Mouse (Mus musculus) heart, embryonic 15.5 days (tissue): ENCODE results near the gene Lgals3bp. TPM values are rescaled to one million over a fixed set of nuclear protein-coding genes. Genes with fewer than 3 reads are reported as not detected.
A peak's percentile ranks its signal among the peaks of the same experiment; 100 is the strongest.

ENCODE experiments used
- ATAC-seq: fragments of 200-750 bp; cut with Nextera tagmentation; replicated peaks from 2 replicates; pipeline ENCODE4 v1.8.0; 2017; ENCODE audit warnings: low read depth, moderate TSS enrichment; ENCODE audit not compliant: insufficient number of reproducible peaks, insufficient read depth, low FRiP score
- H3K27ac ChIP-seq: fragments of 300-500 bp; sonication (generic); 2 replicates; pipeline ENCODE4 v1.5.1; 2015; ENCODE audit warnings: mild to moderate bottlenecking, inconsistent platforms
- H3K27me3 ChIP-seq: fragments of 300-500 bp; sonication (generic); 2 replicates; pipeline ENCODE4 v1.6.1; 2015; ENCODE audit warnings: inconsistent platforms
- H3K36me3 ChIP-seq: fragments of 300-500 bp; sonication (generic); 2 replicates; pipeline ENCODE4 v1.6.1; 2015; ENCODE audit warnings: mild to moderate bottlenecking, inconsistent platforms
- H3K4me1 ChIP-seq: fragments of 300-500 bp; sonication (generic); replicated peaks from 2 replicates; pipeline ENCODE4 v1.6.1; 2015; ENCODE audit warnings: inconsistent platforms
- H3K4me2 ChIP-seq: fragments of 300-500 bp; sonication (generic); 2 replicates; pipeline ENCODE4 v1.6.1; 2015; ENCODE audit warnings: inconsistent platforms, mild to moderate bottlenecking, moderate library complexity
- H3K4me3 ChIP-seq: fragments of 300-500 bp; sonication (generic); 2 replicates; pipeline ENCODE4 v1.5.1; 2015; ENCODE audit warnings: mild to moderate bottlenecking, inconsistent platforms
- H3K9ac ChIP-seq: fragments of 300-500 bp; sonication (generic); 2 replicates; pipeline ENCODE4 v1.6.1; 2015; ENCODE audit warnings: mild to moderate bottlenecking, inconsistent platforms
- H3K9me3 ChIP-seq: fragments of 300-500 bp; sonication (generic); replicated peaks from 2 replicates; pipeline ENCODE4 v1.6.1; 2016; ENCODE audit warnings: inconsistent platforms
- WGBS: fragments of 180-500 bp; shearing (Covaris S2); methylation state at CpG from one replicate; pipeline ENCODE4 v1.1.7; 2015; ENCODE audit warnings: mixed read lengths; 5-methylcytosine and 5-hydroxymethylcytosine counted together
- polyA plus RNA-seq: library from polyadenylated mRNA; unstranded; fragments of >200 nt; fragmentation: Nextera tagmentation; extraction: Ambion mirVana; gene quantifications from 2 replicates; pipeline ENCODE4 v1.2.1, GENCODE M21; 2015

The Lgals3bp gene
- polyA plus RNA-seq, 1 experiment from 2014 or later = 9.6 TPM

GRCm38 (mm10) chr11:118431100-118431948 lies 29.4 kb upstream of the Lgals3bp start:
- no peaks in the 10 kb centered on the region for H3K9me3 ChIP-seq
- no peak overlapping the region for H3K9ac ChIP-seq
- H3K27me3 ChIP-seq = no peaks in the 10 kb centered on the region; the same call in 1 of the 2 replicates
- peaks cover 60% of the 10 kb centered on the region for H3K4me1 ChIP-seq
- 69% methylated on average over 16 of the region's 16 CpGs for WGBS
- peak overlapping the region; percentile 58 for H3K27ac ChIP-seq
- H3K4me3 ChIP-seq = no peak overlapping the region
- H3K4me2 ChIP-seq = no peak overlapping the region
- H3K36me3 ChIP-seq = no peaks in the 10 kb centered on the region
- ATAC-seq = no peak

GRCm38 (mm10) chr11:118430291-118430885 lies 28.5 kb upstream of the Lgals3bp start:
- Histone ChIP-seq H3K4me3 (no peak overlapping the region), H3K9me3 (no peaks in the 10 kb centered on the region), H3K4me2 (0 out of 2 replicates have a peak overlapping the region, but pooled peaks have one; percentile 16), H3K9ac (peak overlapping the region; percentile 1; the same call in 1 of the 2 replicates), H3K36me3 (no peaks in the 10 kb centered on the region), H3K27ac (peak overlapping the region; percentile 59), H3K4me1 (peaks cover 58% of the 10 kb centered on the region), H3K27me3 (no peaks in the 10 kb centered on the region; the same call in 1 of the 2 replicates)
- 46% methylated on average over 4 of the region's 4 CpGs for WGBS
- ATAC-seq = no peak

- H3K4me3 ChIP-seq = peak overlapping the region; percentile 43
- H3K27ac ChIP-seq = peak overlapping the region; percentile 80
- peaks cover 70% of the 10 kb centered on the region for H3K4me1 ChIP-seq
- 48% methylated on average over 8 of the region's 8 CpGs for WGBS
- ATAC-seq = no peak
- H3K27me3 ChIP-seq = no peaks in the 10 kb centered on the region; the same call in 1 of the 2 replicates
- no peak overlapping the region for H3K9ac ChIP-seq
- no peaks in the 10 kb centered on the region for H3K9me3 ChIP-seq
- peak overlapping the region; percentile 61 for H3K4me2 ChIP-seq
- H3K36me3 ChIP-seq = no peaks in the 10 kb centered on the region
These were observed 27.2 kb upstream of the Lgals3bp start for GRCm38 (mm10) chr11:118428944-118429709.

DNA sequence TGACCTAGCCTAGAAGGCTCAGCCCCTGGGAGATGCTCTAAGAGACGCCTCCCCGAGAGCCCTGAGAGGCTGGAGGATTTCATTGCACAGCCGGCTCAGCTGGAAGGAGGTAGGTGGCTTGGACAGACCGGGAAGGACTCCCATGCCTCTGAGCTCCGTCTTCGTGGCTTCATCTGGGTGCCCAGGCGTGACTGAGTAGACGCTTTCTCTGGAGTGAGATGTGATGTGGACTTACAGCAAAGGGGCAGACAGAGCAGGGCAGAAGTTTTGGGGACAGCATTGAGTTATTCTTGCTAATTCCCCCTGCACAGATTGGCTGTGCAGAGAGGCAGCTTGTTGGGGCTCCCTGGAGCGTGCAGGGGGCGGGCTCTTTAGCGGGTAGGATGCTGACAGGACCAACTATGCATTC lies 26.6 kb upstream of the Lgals3bp start:
- Histone ChIP-seq H3K27me3 (no peaks in the 10 kb centered on the region; the same call in 1 of the 2 replicates), H3K4me1 (peaks cover 72% of the 10 kb centered on the region), H3K27ac (peak overlapping the region; percentile 80), H3K9ac (peak overlapping the region; percentile 26), H3K4me2 (peak overlapping the region; percentile 61), H3K9me3 (no peaks in the 10 kb centered on the region), H3K4me3 (peak overlapping the region; percentile 43), H3K36me3 (no peaks in the 10 kb centered on the region)
- 6% methylated on average over 11 of the region's 11 CpGs for WGBS
- ATAC-seq = no peak

DNA sequence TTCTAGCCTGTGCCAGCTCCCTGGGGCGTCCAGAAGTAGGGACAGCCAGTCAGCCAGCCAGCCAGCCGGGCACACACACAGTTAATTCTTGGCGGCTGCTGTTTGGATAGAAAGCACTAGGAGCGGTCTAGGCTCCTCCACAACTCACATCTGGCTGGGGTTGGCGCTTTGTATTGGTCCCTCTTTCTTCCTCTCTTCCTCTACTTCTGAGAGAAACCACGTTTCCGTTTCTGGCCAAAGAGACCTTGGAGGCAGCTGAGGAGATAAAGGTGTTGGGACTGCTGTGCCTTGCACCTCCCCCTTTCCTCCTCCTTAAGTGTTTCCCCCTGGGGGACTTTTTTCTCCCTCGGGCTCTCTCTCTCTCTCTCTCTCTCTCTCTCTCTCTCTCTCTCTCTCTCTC lies 26.1 kb upstream of the Lgals3bp start, which contains the start of gene C1qtnf1:
TSS of gene C1qtnf1 (plus strand) at position 218 of the 400 bp plus-strand sequence.
- 1% methylated on average over 8 of the region's 8 CpGs for WGBS
- Histone ChIP-seq H3K36me3 (no peaks in the 10 kb centered on the region), H3K27ac (peak within 1 kb of the TSS; percentile 80), H3K4me3 (peak within 1 kb of the TSS; percentile 43), H3K27me3 (no peaks in the 10 kb centered on the region; the same call in 1 of the 2 replicates), H3K4me2 (peak within 1 kb of the TSS; percentile 61), H3K4me1 (peaks cover 70% of the 10 kb centered on the region), H3K9me3 (no peaks in the 10 kb centered on the region), H3K9ac (peak within 1 kb of the TSS; percentile 26)
- 0 out of 2 replicates have a peak, but pooled peaks have one; percentile 15 for ATAC-seq

DNA sequence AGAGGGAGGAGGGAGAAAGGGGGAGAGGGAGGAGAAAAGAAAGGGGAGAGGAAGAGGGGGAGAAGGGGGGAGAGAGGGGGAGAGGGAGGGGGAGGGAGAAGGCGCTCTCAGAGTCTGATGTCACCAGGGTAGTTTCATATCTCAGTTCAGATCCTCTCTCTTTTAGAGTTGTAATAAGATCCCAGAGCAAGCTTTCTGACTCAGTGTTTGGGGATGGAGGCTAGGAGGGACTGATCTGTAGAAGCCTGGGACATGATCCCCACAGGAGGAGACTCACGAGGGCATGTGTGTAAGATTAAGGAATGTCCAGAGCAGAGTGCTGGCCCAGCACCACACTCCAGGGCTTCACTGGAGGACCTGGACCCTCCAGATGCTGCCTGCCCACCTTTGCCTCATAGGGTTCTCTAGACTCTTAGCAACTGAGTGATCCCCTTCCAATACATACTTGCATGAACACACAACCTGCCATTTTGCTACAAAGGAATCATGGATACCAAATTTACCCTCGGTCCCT lies 25.4 kb upstream of the Lgals3bp start:
- 40% methylated on average over 3 of the region's 3 CpGs for WGBS
- H3K4me2 ChIP-seq = peak overlapping the region; percentile 61
- H3K27me3 ChIP-seq = no peaks in the 10 kb centered on the region; the same call in 1 of the 2 replicates
- no peak for ATAC-seq
- H3K4me1 ChIP-seq = peaks cover 70% of the 10 kb centered on the region
- no peak overlapping the region for H3K4me3 ChIP-seq
- peak overlapping the region; percentile 80 for H3K27ac ChIP-seq
- no peak overlapping the region for H3K9ac ChIP-seq
- no peaks in the 10 kb centered on the region for H3K36me3 ChIP-seq
- H3K9me3 ChIP-seq = no peaks in the 10 kb centered on the region

GRCm38 (mm10) chr11:118426765-118427164 lies 24.9 kb upstream of the Lgals3bp start:
- Histone ChIP-seq H3K4me3 (no peak overlapping the region), H3K9me3 (no peaks in the 10 kb centered on the region), H3K27me3 (no peaks in the 10 kb centered on the region; the same call in 1 of the 2 replicates), H3K36me3 (no peaks in the 10 kb centered on the region), H3K4me1 (peaks cover 67% of the 10 kb centered on the region), H3K27ac (no peak overlapping the region), H3K9ac (no peak overlapping the region), H3K4me2 (no peak overlapping the region)
- WGBS = 62% methylated on average over 5 of the region's 5 CpGs
- no peak for ATAC-seq

DNA sequence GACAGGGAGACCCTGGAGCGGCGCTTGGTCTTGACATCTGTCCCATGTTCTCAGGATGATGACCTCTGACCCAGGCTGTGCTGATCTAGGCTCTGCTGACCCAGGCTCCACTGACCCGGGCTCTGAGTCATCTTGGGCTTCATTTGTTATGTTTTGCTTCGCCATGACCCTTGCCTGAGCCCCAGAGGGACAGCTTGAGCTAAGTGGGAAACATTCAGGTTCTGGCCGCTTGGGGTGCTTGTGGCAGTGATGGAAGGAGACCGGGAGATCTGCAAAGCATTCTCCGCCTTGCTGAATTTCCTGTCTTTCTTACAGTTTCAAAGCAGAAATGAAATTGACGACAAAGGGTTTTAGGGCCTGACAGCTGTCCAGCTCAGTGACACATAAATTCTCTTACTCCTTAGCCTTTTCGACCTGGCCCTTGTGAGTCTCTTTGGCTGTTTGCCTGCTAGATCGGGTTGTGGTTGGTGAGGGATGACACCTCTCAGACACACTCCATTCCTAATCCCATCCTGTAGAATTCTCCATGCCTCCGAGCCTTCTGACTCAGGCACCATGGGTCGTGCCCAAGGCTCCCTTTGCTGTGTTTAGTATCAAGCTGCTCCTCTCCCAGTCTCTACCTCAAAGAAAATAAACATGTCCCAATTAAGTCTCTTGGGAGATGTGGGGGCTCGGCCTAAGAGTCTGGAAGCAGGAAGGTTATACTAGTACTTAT lies 22.9 kb upstream of the Lgals3bp start:
- WGBS = 47% methylated on average over 13 of the region's 13 CpGs
- no peak overlapping the region for H3K27ac ChIP-seq

GRCm38 (mm10) chr11:118423266-118423971 lies 21.5 kb upstream of the Lgals3bp start:
- H3K9me3 ChIP-seq = no peaks in the 10 kb centered on the region
- no peaks in the 10 kb centered on the region for H3K27me3 ChIP-seq
- H3K9ac ChIP-seq = peak overlapping the region; percentile 26
- no peaks in the 10 kb centered on the region for H3K36me3 ChIP-seq
- peaks cover 44% of the 10 kb centered on the region for H3K4me1 ChIP-seq
- peak; percentile 14; the same call in 1 of the 2 replicates for ATAC-seq
- H3K4me3 ChIP-seq = peak overlapping the region; percentile 33
- peak overlapping the region; percentile 70 for H3K4me2 ChIP-seq
- 6% methylated on average over 18 of the region's 18 CpGs for WGBS
- H3K27ac ChIP-seq = peak overlapping the region; percentile 75

More for the DNA sequence above, 22.9 kb upstream of the Lgals3bp start:
- H3K9ac ChIP-seq = no peak overlapping the region
- peaks cover 50% of the 10 kb centered on the region for H3K4me1 ChIP-seq
- no peaks in the 10 kb centered on the region; the same call in 1 of the 2 replicates for H3K27me3 ChIP-seq
- H3K36me3 ChIP-seq = no peaks in the 10 kb centered on the region
- ATAC-seq = no peak
- no peaks in the 10 kb centered on the region for H3K9me3 ChIP-seq
- H3K4me3 ChIP-seq = no peak overlapping the region
- H3K4me2 ChIP-seq = no peak overlapping the region

GRCm38 (mm10) chr11:118420261-118420660 lies 18.4 kb upstream of the Lgals3bp start:
- Histone ChIP-seq H3K4me2 (no peak overlapping the region), H3K4me3 (no peak overlapping the region), H3K9me3 (no peaks in the 10 kb centered on the region), H3K9ac (no peak overlapping the region), H3K27ac (no peak overlapping the region), H3K36me3 (peaks cover 5% of the 10 kb centered on the region; the same call in 1 of the 2 replicates), H3K4me1 (peaks cover 44% of the 10 kb centered on the region), H3K27me3 (no peaks in the 10 kb centered on the region)
- 74% methylated on average over 7 of the region's 7 CpGs for WGBS
- no peak for ATAC-seq
